Mouse (Mus musculus) forebrain, postnatal 0 days (tissue): Measurements from ENCODE around the gene Glp2r. TPM values are rescaled to one million over a fixed set of nuclear protein-coding genes. Genes with fewer than 3 reads are reported as not detected.

Experiments
- ATAC-seq: fragments of 200-750 bp; cut with Nextera tagmentation; 2 replicates; pipeline ENCODE4 v1.8.0; 2017; ENCODE audit warnings: mild to moderate bottlenecking, moderate library complexity
- DNase-seq: peaks from one replicate; pipeline ENCODE4 v3.0.0-alpha.2; 2015
- H3K27ac ChIP-seq: fragments of 300-500 bp; sonication (generic); 2 replicates; pipeline ENCODE4 v1.5.1; 2014; ENCODE audit warnings: low read depth, mild to moderate bottlenecking, antibody characterized with exemption, low read length, moderate library complexity, mixed read lengths
- H3K27me3 ChIP-seq: fragments of 300-500 bp; sonication (generic); 2 replicates; pipeline ENCODE4 v1.6.1; 2014; ENCODE audit warnings: mild to moderate bottlenecking, low read length, mixed read lengths; ENCODE audit not compliant: insufficient read depth
- H3K36me3 ChIP-seq: fragments of 300-500 bp; sonication (generic); 2 replicates; pipeline ENCODE4 v1.6.1; 2014; ENCODE audit warnings: mild to moderate bottlenecking, moderate library complexity; ENCODE audit not compliant: insufficient read depth
- H3K4me1 ChIP-seq: fragments of 300-500 bp; sonication (generic); 2 replicates; pipeline ENCODE4 v1.6.1; 2014; ENCODE audit warnings: antibody characterized with exemption; ENCODE audit not compliant: insufficient read depth
- H3K4me2 ChIP-seq: fragments of 300-500 bp; sonication (generic); 2 replicates; pipeline ENCODE4 v1.6.1; 2014; ENCODE audit warnings: low read depth, mild to moderate bottlenecking, moderate library complexity
- H3K4me3 ChIP-seq: fragments of 300-500 bp; sonication (generic); 2 replicates; pipeline ENCODE4 v1.5.1; 2014; ENCODE audit warnings: low read depth, low read length, mixed read lengths
- H3K9ac ChIP-seq: fragments of 300-500 bp; sonication (generic); 2 replicates; pipeline ENCODE4 v1.6.1; 2014; ENCODE audit warnings: mild to moderate bottlenecking
- H3K9me3 ChIP-seq: fragments of 300-500 bp; sonication (generic); 2 replicates; pipeline ENCODE4 v1.6.1; 2016; ENCODE audit warnings: low read length
- CTCF ChIP-seq: sonication (generic); IDR thresholded peaks from 2 replicates; pipeline ENCODE4 v1.5.1; 2016; ENCODE audit warnings: antibody characterized with exemption, control low read depth, low read depth
- WGBS: fragments of 180-500 bp; shearing (Covaris S2); extraction: QIAGEN DNeasy Blood & Tissue Kit; methylation state at CpG from one replicate; pipeline ENCODE4 v1.1.7; 2014; 5-methylcytosine and 5-hydroxymethylcytosine counted together
- polyA plus RNA-seq: library from polyadenylated mRNA; unstranded; fragments of >200 nt; fragmentation: Nextera tagmentation; extraction: Ambion mirVana; gene quantifications from 2 replicates; pipeline ENCODE4 v1.2.1, GENCODE M21; 2015
- total RNA-seq: library from RNA; depleted of rRNA; stranded (reverse); fragments of >200 nt; gene quantifications from 2 replicates; pipeline ENCODE4 v1.2.3, GENCODE M21; 2014

Glp2r gene
- total and polyA plus RNA-seq, 2 experiments from 2014 or later = 0.05 to 0.07 TPM

GRCm38 (mm10) chr11:67675562-67676540 lies 95.1 kb downstream of the Glp2r start:
- Histone ChIP-seq H3K9me3 (no peaks in the 10 kb centered on the region), H3K36me3 (peaks cover 25% of the 10 kb centered on the region), H3K4me2 (no peak overlapping the region), H3K4me3 (no peak overlapping the region), H3K27ac (no peak overlapping the region), H3K9ac (no peak overlapping the region), H3K27me3 (no peaks in the 10 kb centered on the region), H3K4me1 (no peaks in the 10 kb centered on the region)
- peak; percentile 90 for DNase-seq
- WGBS = 61% methylated on average over 12 of the region's 12 CpGs
- peak; percentile 97 for TF ChIP-seq CTCF
- ATAC-seq = peak; percentile 89

- Histone ChIP-seq H3K4me1 (peaks cover 9% of the 10 kb centered on the region; the same call in 1 of the 2 replicates), H3K9me3 (no peaks in the 10 kb centered on the region), H3K4me2 (no peak overlapping the region), H3K27me3 (no peaks in the 10 kb centered on the region), H3K36me3 (peaks cover 17% of the 10 kb centered on the region; the same call in 1 of the 2 replicates), H3K9ac (no peak overlapping the region), H3K27ac (no peak overlapping the region), H3K4me3 (no peak overlapping the region)
- DNase-seq (no peak), ATAC-seq (no peak)
- TF ChIP-seq CTCF = no peak
- 74% methylated on average over 5 of the region's 5 CpGs for WGBS
Observed at GRCm38 (mm10) chr11:67672140-67672539, 98.8 kb downstream of the Glp2r start.

GRCm38 (mm10) chr11:67670031-67670430 lies 100.9 kb downstream of the Glp2r start:
- no peak overlapping the region for H3K27ac ChIP-seq
- H3K27me3 ChIP-seq = no peaks in the 10 kb centered on the region
- peaks cover 9% of the 10 kb centered on the region; the same call in 1 of the 2 replicates for H3K4me1 ChIP-seq
- ATAC-seq (no peak), DNase-seq (no peak)
- H3K36me3 ChIP-seq = peaks cover 17% of the 10 kb centered on the region; the same call in 1 of the 2 replicates
- TF ChIP-seq CTCF = no peak
- WGBS = 97% methylated on average over 6 of the region's 6 CpGs
- H3K9ac ChIP-seq = no peak overlapping the region
- no peak overlapping the region for H3K4me2 ChIP-seq
- no peak overlapping the region for H3K4me3 ChIP-seq
- H3K9me3 ChIP-seq = no peaks in the 10 kb centered on the region

GRCm38 (mm10) chr11:67668460-67669007 lies 102.4 kb downstream of the Glp2r start:
- no peaks in the 10 kb centered on the region for H3K9me3 ChIP-seq
- no peak overlapping the region for H3K27ac ChIP-seq
- WGBS = 84% methylated on average over 3 of the region's 3 CpGs
- DNase-seq (no peak), ATAC-seq (no peak)
- TF ChIP-seq CTCF = no peak
- H3K27me3 ChIP-seq = no peaks in the 10 kb centered on the region
- H3K4me3 ChIP-seq = no peak overlapping the region
- peaks cover 9% of the 10 kb centered on the region; the same call in 1 of the 2 replicates for H3K4me1 ChIP-seq
- H3K36me3 ChIP-seq = peaks cover 21% of the 10 kb centered on the region; the same call in 1 of the 2 replicates
- no peak overlapping the region for H3K4me2 ChIP-seq
- H3K9ac ChIP-seq = no peak overlapping the region

DNA sequence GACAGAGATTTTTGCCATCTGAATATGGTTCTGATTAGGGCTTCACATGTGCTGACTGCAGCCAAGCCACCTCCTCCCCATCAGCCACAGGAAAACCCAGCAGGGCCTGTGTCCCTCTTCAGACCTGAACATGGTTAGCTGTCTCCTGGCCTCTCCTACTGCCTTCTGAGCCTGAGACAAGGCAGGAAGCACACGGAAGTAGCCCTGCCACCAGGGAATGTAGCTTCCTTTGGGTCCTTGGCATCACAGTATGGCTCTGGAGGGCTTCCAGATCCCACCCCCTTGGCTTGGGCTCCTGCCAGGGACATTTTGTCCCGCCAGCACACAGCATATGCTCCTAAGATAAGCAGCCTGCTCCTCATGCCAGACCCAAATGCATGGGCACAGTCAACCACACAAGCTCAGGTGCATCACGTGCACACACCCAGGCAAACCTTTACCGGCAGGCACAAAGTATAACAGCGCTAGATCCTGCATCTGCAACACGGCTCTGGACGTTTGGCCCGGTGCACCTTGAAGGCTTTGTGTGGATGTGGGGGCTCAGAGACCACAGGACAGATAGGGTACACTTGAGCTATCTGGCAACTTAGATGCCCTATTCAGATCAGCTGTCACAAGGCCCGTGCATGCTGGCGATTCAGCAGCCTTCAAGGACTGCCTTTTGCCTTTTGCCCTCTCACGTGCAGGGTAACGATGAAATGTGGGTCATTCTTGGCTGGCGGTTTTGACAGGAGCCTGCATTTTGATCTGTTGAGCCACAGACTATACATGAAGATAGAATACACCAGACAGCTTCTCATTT lies 103.2 kb downstream of the Glp2r start:
- peak; percentile 82 for DNase-seq
- peak; percentile 47 for ATAC-seq
- Histone ChIP-seq H3K27me3 (no peaks in the 10 kb centered on the region), H3K9ac (no peak overlapping the region), H3K36me3 (peaks cover 23% of the 10 kb centered on the region; the same call in 1 of the 2 replicates), H3K4me2 (no peak overlapping the region), H3K27ac (peak overlapping the region; percentile 15; the same call in 1 of the 2 replicates), H3K9me3 (no peaks in the 10 kb centered on the region), H3K4me3 (no peak overlapping the region), H3K4me1 (peaks cover 9% of the 10 kb centered on the region; the same call in 1 of the 2 replicates)
- WGBS = 49% methylated on average over 13 of the region's 13 CpGs
- no peak for TF ChIP-seq CTCF

GRCm38 (mm10) chr11:67666129-67666528 lies 104.8 kb downstream of the Glp2r start:
- H3K4me1 ChIP-seq = peaks cover 9% of the 10 kb centered on the region; the same call in 1 of the 2 replicates
- H3K4me3 ChIP-seq = no peak overlapping the region
- no peak overlapping the region for H3K4me2 ChIP-seq
- no peak overlapping the region for H3K27ac ChIP-seq
- H3K27me3 ChIP-seq = no peaks in the 10 kb centered on the region
- WGBS = 91% methylated on average over 5 of the region's 5 CpGs
- H3K9me3 ChIP-seq = no peaks in the 10 kb centered on the region
- no peak for TF ChIP-seq CTCF
- ATAC-seq = no peak
- H3K36me3 ChIP-seq = peaks cover 20% of the 10 kb centered on the region
- no peak for DNase-seq
- no peak overlapping the region for H3K9ac ChIP-seq
